23 mouse cellular contexts compared by ENCODE assay signal in genomic region chr4:107783541-107783940, GRCm38 (mm10). TPM values are rescaled to one million over a fixed set of nuclear protein-coding genes. Genes with fewer than 3 reads are reported as not detected.
A peak's percentile ranks its signal among the peaks of the same experiment; 100 is the strongest.
DNase-seq lines count a peak whose midpoint lies in the region; ATAC-seq and TF ChIP-seq lines count a peak whose summit lies in the region.
"Had no signal": no experiment of that assay in that cellular context is flagged by ENCODE, and none has a peak within 500 bp of the region (broad histone marks: within the 10 kb centered on the region; RNA-seq: fewer than 3 reads in every experiment).

No protein-coding gene starts in this region.

- H3K4me1 ChIP-seq in forebrain, embryonic 10.5 days: peaks cover 41% of the 10 kb centered on the region
- no peaks in the 10 kb centered on the region for H3K4me1 ChIP-seq in forebrain, postnatal 0 days (ENCODE audit: insufficient read depth)
- H3K4me1 ChIP-seq in lung, embryonic 14.5 days (ENCODE audit: insufficient read depth): no peaks in the 10 kb centered on the region
- no peaks in the 10 kb centered on the region for H3K4me1 ChIP-seq in lung, postnatal 0 days (ENCODE audit: insufficient read depth, low read depth, low read length)
- H3K4me1 ChIP-seq: stomach, embryonic 15.5 days had no signal

- no peak overlapping the region for H3K4me3 ChIP-seq in forebrain, embryonic 10.5 days
- H3K4me3 ChIP-seq in forebrain, postnatal 0 days (ENCODE audit: low read depth, low read length): no peak overlapping the region
- H3K4me3 ChIP-seq in lung, embryonic 14.5 days (ENCODE audit: low read depth, low read length): no peak overlapping the region
- no peak overlapping the region for H3K4me3 ChIP-seq in lung, postnatal 0 days (ENCODE audit: low read depth, low read length)
- H3K4me3 ChIP-seq: embryonic facial prominence, embryonic 12.5 days; erythroblast, embryonic 14.5 days; forebrain, embryonic 15.5 days; hindbrain, embryonic 12.5 days; stomach, embryonic 15.5 days had no signal

- H3K27ac ChIP-seq in forebrain, embryonic 10.5 days: peak overlapping the region; percentile 36; the same call in 1 of the 2 replicates
- H3K27ac ChIP-seq in forebrain, postnatal 0 days (ENCODE audit: low read depth, low read length): no peak overlapping the region
- H3K27ac ChIP-seq in lung, embryonic 14.5 days (ENCODE audit: low read depth): no peak overlapping the region
- no peak overlapping the region for H3K27ac ChIP-seq in lung, postnatal 0 days (ENCODE audit: low read length)
- H3K27ac ChIP-seq: embryonic facial prominence, embryonic 12.5 days; forebrain, embryonic 15.5 days; hindbrain, embryonic 12.5 days; macrophage; stomach, embryonic 15.5 days had no signal

- no peak for TF ChIP-seq EP300 in lung, postnatal 0 days (IDR thresholded peaks at IDR 0.05)

- WGBS in forebrain, embryonic 10.5 days: 78% methylated on average over 10 of the region's 10 CpGs
- WGBS in forebrain, postnatal 0 days: 57% methylated on average over 10 of the region's 10 CpGs
- WGBS in lung, embryonic 14.5 days: 44% methylated on average over 10 of the region's 10 CpGs
- 20% methylated on average over 10 of the region's 10 CpGs for WGBS in lung, postnatal 0 days

- TF ChIP-seq CTCF in forebrain, postnatal 0 days (IDR thresholded peaks at IDR 0.05; ENCODE audit: low read depth): no peak
- TF ChIP-seq CTCF in lung, embryonic 14.5 days (IDR thresholded peaks at IDR 0.05; ENCODE audit: low read depth): no peak
- TF ChIP-seq CTCF in lung, postnatal 0 days (IDR thresholded peaks at IDR 0.05): no peak

- no peak overlapping the region for H3K4me2 ChIP-seq in forebrain, postnatal 0 days (ENCODE audit: low read depth)
- no peak overlapping the region for H3K4me2 ChIP-seq in lung, embryonic 14.5 days
- peak overlapping the region; percentile 27; the same call in 1 of the 2 replicates for H3K4me2 ChIP-seq in lung, postnatal 0 days (replicated peaks; ENCODE audit: low read depth, low read length)
- H3K4me2 ChIP-seq: embryonic facial prominence, embryonic 12.5 days; forebrain, embryonic 15.5 days; hindbrain, embryonic 12.5 days; liver, embryonic 11.5 days; stomach, embryonic 15.5 days had no signal

- ATAC-seq in forebrain, postnatal 0 days: no peak
- ATAC-seq in lung, embryonic 14.5 days (ENCODE audit: insufficient read depth): 0 out of 2 replicates have a peak, but pooled peaks have one; percentile 47
- peak; percentile 48 for ATAC-seq in lung, postnatal 0 days
- ATAC-seq: forebrain, embryonic 15.5 days; Patski had no signal

- no peaks in the 10 kb centered on the region for H3K36me3 ChIP-seq in forebrain, embryonic 10.5 days (replicated peaks)
- no peaks in the 10 kb centered on the region for H3K36me3 ChIP-seq in forebrain, postnatal 0 days (ENCODE audit: insufficient read depth)
- no peaks in the 10 kb centered on the region for H3K36me3 ChIP-seq in lung, embryonic 14.5 days (ENCODE audit: insufficient read depth)
- no peaks in the 10 kb centered on the region for H3K36me3 ChIP-seq in lung, postnatal 0 days (ENCODE audit: insufficient read depth, low read length)
- H3K36me3 ChIP-seq: embryonic facial prominence, embryonic 12.5 days; forebrain, embryonic 15.5 days; hindbrain, embryonic 12.5 days; stomach, embryonic 15.5 days had no signal

- H3K27me3 ChIP-seq in forebrain, embryonic 10.5 days (ENCODE audit: poor library complexity, severe bottlenecking): peaks cover 21% of the 10 kb centered on the region
- no peaks in the 10 kb centered on the region for H3K27me3 ChIP-seq in forebrain, postnatal 0 days (ENCODE audit: insufficient read depth, low read length)
- H3K27me3 ChIP-seq in lung, embryonic 14.5 days (ENCODE audit: insufficient read depth, low read length): no peaks in the 10 kb centered on the region
- H3K27me3 ChIP-seq in lung, postnatal 0 days (replicated peaks; ENCODE audit: insufficient read depth, low read length): no peaks in the 10 kb centered on the region
- H3K27me3 ChIP-seq: embryonic facial prominence, embryonic 12.5 days; forebrain, embryonic 15.5 days; hindbrain, embryonic 12.5 days; Patski; stomach, embryonic 15.5 days had no signal

- H3K9me3 ChIP-seq in forebrain, embryonic 10.5 days: no peaks in the 10 kb centered on the region
- no peaks in the 10 kb centered on the region for H3K9me3 ChIP-seq in forebrain, postnatal 0 days (ENCODE audit: low read length)
- H3K9me3 ChIP-seq in lung, embryonic 14.5 days (ENCODE audit: low read depth, low read length): no peaks in the 10 kb centered on the region
- no peaks in the 10 kb centered on the region for H3K9me3 ChIP-seq in lung, postnatal 0 days (ENCODE audit: low read length)
- H3K9me3 ChIP-seq: embryonic facial prominence, embryonic 12.5 days; forebrain, embryonic 15.5 days; hindbrain, embryonic 12.5 days; stomach, embryonic 15.5 days had no signal

- DNase-seq in forebrain, embryonic 10.5 days (ENCODE audit: extremely low spot score, low spot score): no peak
- DNase-seq in forebrain, postnatal 0 days: no peak
- peak; percentile 64 for DNase-seq in lung, embryonic 14.5 days
- no peak for DNase-seq in lung, postnatal 25 days (ENCODE audit: low spot score)
- DNase-seq in Muller cell, postnatal 12 days (ENCODE audit: inconsistent ontology term): peak; percentile 38
- DNase-seq in lung, postnatal 0 days (ENCODE audit: low spot score): peak; percentile 41
- DNase-seq in urinary bladder, adult 2 months (ENCODE audit: low spot score): no peak
- no peak for DNase-seq in ovary, postnatal 36 days (ENCODE audit: low spot score)
- DNase-seq: adrenal gland, postnatal 14 days; cerebellum, adult 18-20 months; gastrocnemius, postnatal 36 days; kidney, adult 18-20 months; kidney, postnatal 25 days; right cerebral cortex, postnatal 25 days; thymus, adult 18-20 months had no signal

- H3K9ac ChIP-seq in forebrain, postnatal 0 days: no peak overlapping the region
- no peak overlapping the region for H3K9ac ChIP-seq in lung, embryonic 14.5 days
- no peak overlapping the region for H3K9ac ChIP-seq in lung, postnatal 0 days (replicated peaks; ENCODE audit: low read depth)
- H3K9ac ChIP-seq: embryonic facial prominence, embryonic 12.5 days; forebrain, embryonic 15.5 days; hindbrain, embryonic 12.5 days; stomach, embryonic 15.5 days had no signal

RNA-seq across cellular contexts. Expression of gene Lrp8, which starts 18.5 kb away (rescaled TPM):
- polyA plus RNA-seq in forebrain, embryonic 10.5 days (2016; fragmentation: Nextera tagmentation; extraction: Ambion mirVana): 11.2 and 11.3 TPM in 2 replicates
- total RNA-seq in forebrain, postnatal 0 days (2014; rRNA removed): 60.7 and 90.2 TPM in 2 replicates
- polyA plus RNA-seq in forebrain, postnatal 0 days (2015; fragmentation: Nextera tagmentation; extraction: Ambion mirVana): 21.9 and 38.3 TPM in 2 replicates
- polyA plus RNA-seq in lung, embryonic 14.5 days (2014; fragmentation: Nextera tagmentation; extraction: Ambion mirVana): 1.2 and 1.9 TPM in 2 replicates
- polyA plus RNA-seq in lung, postnatal 0 days (2015; fragmentation: Nextera tagmentation; extraction: Ambion mirVana): 0.56 TPM in 2 replicates
- 0.61 and 0.66 TPM in 2 replicates for polyA plus RNA-seq in urinary bladder, adult 2 months (2012; rRNA removed)

Comparison
In these comparisons a context has a peak if more than half of its experiments do, and no peak if none do; other contexts are left out.
1. DNase-seq: peak in lung, embryonic 14.5 days (single experiment), Muller cell, postnatal 12 days (single experiment) and lung, postnatal 0 days (single experiment); none in forebrain, embryonic 10.5 days (single experiment), forebrain, postnatal 0 days (single experiment), lung, postnatal 25 days (single experiment), urinary bladder, adult 2 months (single experiment) and ovary, postnatal 36 days (single experiment).